Mouse (Mus musculus) neutrophil, adult 5-6 weeks (primary cell): Measurements from ENCODE around the gene Cgas. TPM values are rescaled to one million over a fixed set of nuclear protein-coding genes. Genes with fewer than 3 reads are reported as not detected.

Source experiments
- ATAC-seq: fragments of 151-379, 151-347 bp; 2 replicates; pipeline ENCODE4 v1.8.0; 2017; ENCODE audit warnings: mild to moderate bottlenecking, moderate TSS enrichment; ENCODE audit not compliant: insufficient number of reproducible peaks, poor library complexity, low FRiP score, severe bottlenecking; ENCODE audit errors: extremely low read depth
- total RNA-seq: library from RNA; stranded (forward); fragments of 200-1000 nt; gene quantifications from 2 replicates; pipeline ENCODE4 v1.2.3, GENCODE M21; 2017

The Cgas gene
- total RNA-seq, 1 experiment from 2014 or later = 2.2 TPM

DNA sequence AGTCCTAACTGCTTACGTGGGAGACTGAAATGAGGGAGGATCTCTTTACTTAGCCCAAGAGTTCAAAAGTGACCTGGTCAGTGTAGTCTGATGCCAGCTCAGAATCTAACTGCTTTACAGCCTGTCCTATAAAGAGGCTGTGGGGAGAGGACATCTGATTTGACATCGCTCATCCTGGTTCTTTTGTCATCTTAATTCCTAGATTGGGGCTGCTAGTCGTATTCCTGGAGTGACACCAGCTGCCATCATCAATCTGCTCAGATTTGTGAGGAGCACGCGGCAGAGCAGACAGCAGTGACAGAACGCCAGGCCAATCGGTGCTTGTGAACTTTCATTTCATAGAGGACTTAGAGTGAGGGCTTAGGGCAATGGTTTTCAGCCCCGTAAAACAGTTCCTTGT, 30.6 kb upstream of the Cgas start:
- no peak for ATAC-seq

DNA sequence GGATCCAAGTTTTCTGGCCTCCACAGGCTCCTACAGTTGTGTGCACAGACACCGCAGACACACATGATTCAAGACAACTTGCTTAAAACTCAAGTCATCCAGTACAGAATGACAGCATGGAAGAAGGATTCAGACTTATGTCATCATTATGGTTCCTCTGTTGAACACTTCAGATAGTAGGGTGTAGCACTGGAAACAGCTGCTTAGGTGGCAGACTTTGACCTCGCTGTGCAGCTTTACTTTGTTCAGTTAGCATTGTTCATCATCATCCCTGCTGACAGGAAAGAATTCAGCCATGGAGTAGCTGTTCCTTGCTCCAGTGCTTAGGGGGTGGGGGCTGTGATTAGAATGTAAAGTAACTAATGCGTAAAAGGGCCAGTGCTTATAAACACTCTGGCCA, 22.7 kb upstream of the Cgas start:
- ATAC-seq = no peak

DNA sequence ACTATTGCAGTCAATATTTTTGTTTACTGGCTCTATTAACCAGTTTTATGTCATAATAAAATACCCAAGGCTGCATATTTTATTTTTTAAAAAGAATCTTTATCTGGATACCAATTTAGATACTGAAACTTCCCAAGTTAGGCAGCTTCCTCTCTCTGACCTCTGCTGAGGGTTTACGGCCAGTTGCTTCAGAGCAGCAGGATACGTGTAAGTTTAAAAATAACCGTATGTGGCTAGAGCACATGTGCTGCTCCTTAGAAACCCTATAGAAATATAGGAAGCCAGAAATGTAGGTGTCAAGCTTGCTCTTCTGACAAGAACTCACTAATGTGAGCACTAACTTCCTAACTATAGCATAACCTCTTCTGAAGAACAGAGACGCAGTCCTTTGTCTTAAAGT, 20.3 kb upstream of the Cgas start:
- no peak for ATAC-seq

DNA sequence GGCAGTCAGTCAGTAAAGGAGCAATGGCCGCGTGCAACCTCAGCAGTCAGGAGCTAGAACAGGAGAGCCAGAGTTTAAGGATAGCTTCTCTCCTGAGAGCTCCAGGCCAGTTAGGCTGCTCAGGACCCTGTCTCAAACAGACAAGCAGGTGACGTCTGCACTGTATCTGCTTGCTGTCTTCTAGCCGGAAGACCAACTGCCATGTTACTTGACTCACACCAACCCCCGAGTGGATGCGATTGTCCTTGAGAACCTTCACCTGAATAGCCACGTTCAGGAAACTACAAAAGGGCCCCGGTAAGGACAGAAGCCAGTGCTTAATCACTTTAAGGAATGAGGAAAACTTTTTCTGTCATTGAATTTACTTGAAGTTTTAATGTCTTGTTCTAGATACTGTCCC, 14.0 kb upstream of the Cgas start:
- ATAC-seq = no peak

DNA sequence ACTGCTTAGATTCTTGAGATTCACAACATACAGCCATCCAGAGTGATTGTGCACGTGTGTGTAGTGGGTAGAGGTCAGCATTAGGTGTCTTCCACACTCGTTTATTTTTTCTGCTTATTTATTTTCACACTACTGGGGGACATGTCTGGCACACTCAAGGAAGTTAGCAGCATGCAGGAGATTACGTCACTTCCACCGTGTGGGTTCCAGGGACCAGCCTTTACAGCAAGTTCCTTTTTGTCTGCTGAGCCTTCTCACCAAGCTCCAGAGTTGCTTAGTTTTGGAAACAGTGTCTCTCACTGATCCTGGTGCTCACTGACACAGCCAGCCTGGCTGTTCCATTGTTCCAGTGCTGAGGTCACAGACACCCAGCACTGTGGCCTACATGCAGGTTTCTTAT, 8.3 kb upstream of the Cgas start:
- ATAC-seq = peak; percentile 36; the same call in 1 of the 2 replicates

DNA sequence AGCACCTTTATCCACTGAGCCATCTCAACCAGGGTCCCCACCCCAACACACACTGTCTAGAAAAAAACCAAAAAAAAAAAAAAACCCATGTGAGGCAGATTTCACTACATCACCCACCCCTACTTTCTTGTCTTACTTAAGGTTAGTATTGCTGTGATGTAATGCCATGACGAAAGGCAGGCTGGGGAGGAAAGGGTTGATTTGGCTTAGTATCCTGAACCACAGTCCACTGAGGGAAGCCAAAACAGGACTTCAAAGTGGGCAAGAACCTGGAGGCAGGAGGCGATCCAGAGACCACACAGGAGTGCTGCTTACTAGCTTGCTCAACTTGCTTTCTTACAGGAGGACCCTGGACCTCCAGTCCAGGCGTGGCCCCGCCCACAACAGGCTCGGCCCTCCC, 7.4 kb upstream of the Cgas start:
- ATAC-seq = no peak

DNA sequence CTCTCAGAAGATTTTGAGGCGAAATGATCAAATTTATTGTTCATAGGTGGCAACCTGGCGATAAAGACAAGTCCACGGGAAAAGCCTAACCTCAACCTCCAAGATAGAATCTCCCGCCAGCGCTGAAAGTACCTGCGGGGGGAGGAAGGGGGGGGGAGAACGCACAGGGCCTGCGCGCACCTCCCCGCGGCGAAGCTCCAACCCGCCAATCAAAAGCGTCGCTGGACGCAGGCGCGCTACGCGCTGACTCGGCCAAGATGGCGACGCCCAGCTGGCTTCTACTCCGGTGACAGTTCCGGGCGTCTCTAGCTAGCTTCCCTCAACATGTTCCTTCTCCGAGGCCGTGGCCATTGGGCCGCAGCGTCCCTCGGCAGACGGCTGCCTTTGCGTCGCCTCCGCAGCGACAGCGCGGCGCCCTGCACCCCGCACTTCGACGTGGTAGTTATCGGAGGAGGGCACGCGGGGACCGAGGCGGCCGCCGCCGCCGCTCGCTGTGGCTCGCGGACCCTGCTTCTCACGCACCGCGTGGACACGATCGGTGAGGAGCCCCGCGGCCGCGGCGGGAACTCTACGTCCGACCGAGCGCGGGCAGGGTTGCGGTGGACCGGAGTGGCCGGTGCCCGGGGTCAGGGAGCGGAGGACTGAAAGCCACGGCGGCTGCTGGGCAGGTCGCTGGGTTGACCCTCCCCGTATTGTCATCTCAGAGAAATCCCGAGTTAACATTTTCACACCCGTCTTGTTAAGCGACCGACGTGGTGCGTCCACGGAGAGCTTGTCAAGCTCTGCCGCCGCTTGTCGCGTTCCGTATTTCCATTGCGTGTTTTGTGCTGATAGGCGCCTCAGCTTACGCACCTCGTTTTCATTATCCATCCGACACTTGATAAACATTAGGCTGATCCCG, 5.2 kb upstream of the Cgas start, which contains the start of the genes Mto1 and Gm17324:
Gene Mto1, plus strand, starts transcription at position 236 of the 901 bp plus-strand sequence.
Gene Gm17324, minus strand, starts transcription at position 814 of the 901 bp plus-strand sequence.
- peak; percentile 77 for ATAC-seq

DNA sequence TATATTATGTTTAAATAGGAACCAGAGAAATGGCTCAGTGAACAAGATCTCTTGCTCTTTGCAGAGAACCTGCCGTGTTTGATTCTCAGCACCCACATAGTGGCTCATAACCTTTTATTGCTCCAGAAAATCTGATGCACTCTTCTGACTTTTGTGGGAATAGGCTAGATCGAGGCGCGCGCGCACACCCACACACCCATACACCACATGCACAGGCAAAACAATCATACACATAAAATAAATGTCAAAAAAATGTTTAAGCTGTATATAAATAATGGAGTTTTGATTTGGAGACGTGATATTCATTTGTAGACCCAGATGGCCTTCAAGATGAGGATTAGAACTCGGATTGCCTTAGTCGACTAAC, 4.6 kb upstream of the Cgas start:
- ATAC-seq = no peak

DNA sequence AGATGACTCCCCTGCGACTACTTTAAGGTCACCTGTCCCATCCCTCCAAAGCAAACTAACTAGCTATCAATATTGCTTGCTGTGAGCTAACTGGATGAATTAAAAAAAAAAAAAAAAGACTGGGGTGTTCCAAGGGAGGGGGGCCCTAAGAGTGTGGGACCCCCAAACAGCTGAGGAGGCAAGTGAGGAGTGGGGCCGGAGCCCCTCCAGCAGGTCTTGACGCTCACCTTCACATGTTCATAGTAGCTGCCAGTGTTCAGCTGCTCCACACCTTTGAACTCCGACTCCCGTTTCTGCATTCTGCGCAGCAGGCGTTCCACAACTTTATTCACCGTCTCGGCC, 829 bp downstream of the Cgas start:
- ATAC-seq = no peak

DNA sequence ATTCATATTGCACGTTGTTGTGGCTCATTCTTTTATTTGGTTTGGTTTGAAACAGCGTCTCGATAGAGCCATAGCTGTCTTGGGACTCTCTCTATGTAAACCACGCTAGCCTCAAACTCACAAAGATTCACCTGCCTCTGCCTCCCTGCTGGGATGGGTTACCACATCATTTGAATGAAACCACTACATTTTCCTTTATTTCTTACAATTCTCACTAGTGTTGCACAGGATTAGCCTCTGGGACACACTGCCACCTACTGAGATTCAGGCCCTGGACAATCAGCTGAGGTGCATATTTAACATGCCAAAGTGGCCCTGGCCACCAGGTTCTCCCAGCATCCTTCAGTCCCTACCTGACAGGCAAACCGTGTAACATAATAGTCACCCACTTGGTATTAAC, 3.6 kb downstream of the Cgas start:
- no peak for ATAC-seq

DNA sequence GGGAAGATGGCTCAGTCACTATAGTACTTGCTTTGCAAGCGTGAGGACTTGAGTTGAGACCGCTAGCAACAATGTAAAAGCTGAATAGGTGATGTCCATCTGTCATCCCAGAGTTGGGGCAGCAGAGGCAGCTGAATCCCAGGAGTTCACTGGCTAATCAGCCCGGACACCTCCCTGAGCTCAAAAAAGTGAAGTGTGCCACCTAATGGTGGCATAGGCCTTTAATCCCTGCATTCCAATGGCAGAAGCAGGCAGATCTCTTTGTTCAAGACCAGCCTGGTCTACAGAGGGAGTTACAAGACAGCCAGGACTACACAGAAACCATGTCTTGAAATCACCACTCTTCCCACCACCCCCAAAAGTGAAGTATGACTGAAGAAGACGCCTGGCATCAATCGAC, 10.6 kb downstream of the Cgas start:
- no peak for ATAC-seq

DNA sequence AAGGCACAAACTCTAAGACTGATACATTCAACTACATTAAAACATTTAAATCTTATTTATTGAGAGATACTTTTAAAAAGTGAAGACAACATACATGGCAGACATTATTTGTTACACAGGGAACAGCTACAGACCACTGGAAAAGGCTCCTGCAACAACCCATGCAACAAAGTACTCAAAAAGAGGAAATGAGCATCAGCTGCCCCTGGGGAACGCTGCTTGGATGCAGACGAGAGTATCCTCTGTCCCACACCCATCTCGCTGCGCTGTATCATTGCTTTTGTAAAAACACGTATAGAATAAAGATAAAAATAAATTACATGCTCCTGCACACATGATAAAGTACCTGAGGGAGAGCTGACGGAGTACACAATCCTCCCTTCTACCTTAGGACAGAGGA, 12.6 kb downstream of the Cgas start:
- peak; percentile 68; the same call in 1 of the 2 replicates for ATAC-seq

DNA sequence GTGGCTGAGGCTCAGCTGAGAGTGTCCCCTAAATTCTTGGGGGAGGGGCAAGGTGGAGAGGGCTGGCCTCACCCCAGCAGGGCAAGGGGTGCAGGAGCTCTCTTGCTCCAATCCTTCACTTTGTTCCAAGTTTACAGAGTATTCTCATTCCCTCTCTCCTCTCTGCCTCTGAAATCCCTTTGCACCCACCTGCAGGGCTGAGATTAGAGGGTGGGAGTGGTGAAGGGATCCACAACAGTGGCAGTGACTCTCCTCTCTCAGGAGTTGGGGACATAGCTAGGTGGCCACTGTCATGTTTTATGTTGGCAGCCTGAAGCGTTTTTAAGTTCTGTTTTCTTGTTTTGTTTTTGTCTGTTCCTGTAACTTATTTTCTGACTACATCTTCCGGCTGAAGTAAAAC, 13.5 kb downstream of the Cgas start:
- no peak for ATAC-seq

DNA sequence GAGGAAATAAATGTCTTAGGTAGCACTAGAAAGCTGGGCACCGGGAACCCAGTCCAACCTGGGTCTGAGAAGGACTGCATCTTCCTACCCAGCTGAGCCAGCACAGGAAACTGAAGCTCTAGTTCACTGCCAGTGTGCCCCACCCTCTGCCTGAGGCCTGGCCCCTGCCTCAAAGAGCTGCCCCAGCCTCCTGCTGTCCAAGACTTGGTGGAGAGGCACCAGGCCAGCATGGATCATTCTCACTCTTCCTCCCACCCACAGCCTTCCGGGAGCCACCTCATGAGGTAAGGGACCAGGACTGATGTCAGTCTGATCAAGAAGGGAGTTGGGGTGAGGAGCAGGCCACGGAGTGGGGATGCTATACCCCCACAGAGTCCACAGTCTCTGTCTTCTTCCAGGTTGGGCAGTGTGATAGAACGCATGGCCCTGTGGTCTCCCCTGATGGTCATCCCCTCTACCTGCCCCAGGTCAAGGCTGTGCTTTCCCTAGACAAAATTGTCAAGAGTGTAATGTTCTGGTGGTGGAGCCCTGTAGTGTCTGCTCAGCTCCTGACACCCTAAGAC, 14.1 kb downstream of the Cgas start:
- ATAC-seq = no peak

DNA sequence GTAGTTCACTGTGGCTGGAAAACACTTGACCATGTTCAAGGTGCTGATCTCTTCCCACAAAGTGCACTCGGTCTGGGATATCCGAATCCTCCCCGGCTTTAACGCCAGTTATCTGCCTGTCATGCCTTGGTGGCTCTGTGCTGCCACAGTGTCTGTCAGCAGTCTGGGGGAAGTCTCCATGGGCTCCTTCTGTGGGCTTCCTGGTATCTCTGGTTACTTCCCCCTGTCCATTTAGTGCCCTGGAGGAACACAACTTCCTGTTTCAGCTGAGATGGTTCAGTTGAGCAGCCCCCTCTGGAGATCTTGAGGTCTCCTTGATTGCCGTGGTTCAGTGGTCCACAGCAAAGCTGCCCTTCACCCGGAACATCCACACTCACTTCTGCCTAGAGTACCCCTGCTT, 14.9 kb downstream of the Cgas start:
- peak; percentile 60 for ATAC-seq

DNA sequence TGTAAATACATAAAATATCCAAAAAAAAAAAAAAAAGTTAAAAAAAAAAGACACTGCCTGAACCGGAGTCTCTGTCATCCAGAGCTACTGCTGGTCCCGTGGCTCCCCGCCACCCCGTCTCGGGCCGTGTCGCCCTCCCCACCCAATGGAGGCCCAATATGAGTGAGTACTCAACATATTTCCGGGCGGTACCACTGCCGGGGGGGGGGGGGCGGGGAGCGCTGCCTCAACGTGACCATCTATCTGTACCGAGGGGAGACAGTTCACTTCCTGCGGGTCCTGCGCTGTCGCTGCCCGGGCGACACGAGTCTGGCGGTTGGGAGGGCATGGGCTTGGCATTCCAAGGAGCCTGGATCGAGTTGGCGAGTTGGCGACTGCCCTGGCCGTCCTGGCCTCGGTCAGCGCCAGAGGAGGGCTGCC, 15.7 kb downstream of the Cgas start:
- peak; percentile 47; the same call in 1 of the 2 replicates for ATAC-seq

DNA sequence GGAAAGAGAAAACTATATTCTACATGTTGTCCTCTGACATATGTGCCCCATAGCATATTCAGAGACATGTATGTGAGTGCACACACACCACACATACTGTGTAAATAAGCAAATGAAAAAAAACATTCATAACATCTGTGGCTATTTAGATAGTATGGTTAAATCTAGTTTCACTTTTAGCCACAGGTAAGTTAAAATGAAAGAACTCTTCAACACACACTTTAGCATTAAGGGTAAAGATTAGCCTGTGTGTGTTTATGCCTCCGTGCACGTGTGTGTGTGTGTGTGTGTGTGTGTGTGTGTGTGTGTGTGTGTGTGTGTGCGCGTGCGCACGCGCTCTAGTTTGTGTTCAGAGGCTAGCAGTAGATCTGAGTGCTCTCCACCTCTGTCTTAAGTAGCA, 41.4 kb downstream of the Cgas start:
- ATAC-seq = no peak

DNA sequence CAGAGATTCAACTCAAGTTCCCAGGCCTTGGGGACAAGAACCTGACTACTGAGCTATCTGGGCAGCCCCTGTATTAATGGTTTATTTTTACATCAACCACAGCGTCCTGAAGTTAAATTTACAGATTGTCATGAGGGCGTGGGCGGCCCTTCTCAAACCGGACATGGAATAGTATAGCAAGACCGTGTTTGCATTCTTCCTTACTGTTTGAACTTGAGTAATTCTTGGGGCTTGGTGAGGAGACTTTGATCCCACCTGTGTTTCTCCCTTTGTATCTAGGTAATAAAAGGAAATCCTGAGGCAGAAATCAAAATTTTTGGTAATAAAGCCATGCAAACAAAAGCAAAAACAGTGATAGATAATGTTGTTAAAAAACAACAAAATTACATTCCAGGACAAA, 42.5 kb downstream of the Cgas start:
- ATAC-seq = no peak

DNA sequence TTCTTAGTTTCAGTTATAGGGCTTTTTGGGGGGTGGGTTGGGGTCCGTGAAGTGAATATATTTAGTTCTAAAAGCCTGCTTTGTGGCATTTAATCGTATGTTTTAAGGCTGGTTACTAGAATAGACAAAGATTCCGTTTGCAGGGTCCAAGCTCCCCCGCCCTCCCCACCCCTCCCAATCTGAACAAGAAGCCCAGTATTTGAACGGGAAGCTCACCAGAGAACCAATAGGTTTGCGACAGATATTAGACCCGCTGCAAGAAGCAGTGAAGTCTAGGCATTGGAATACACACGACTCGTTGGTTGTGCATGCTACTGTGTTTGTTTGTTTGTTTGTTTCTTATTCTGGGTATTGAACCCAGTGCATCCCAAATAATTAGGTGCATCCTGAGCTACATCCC, 46.5 kb downstream of the Cgas start:
- no peak for ATAC-seq

DNA sequence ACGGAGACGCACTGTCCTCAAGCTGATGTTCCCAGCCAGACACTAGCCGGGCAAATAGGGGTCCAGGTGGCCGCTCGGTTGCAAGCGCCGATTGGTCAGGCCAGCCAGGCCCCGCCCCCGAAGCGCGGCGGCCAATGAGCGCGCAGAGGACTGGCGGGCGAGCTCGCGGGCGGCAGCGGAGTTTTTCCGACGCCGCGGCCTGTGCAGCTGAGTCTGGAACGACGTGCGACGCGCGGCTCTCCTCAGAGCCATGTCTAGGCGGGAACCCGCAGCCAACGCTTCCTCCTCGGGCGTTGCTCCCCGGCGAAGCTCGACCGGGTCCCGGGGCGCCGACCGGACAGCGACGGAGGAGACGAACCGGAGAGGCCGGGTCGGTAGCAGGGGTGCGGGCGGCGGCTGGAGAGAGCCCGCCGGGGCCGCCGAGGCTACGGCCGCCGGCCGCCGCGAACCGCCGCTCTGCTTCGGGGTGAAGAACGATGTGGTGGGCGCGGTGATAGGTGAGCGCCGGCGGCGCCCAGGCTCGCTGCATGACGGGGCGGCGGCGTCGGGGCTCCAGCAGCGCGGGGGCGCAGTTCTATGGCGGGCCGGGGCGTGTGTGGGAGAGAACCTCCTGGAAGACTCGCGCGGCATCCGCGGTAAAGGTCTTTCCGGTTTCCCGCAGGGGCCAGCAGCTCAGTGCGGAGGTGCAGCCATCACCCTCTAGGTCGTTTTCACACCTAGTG, 47.2 kb downstream of the Cgas start, which contains the start of gene Ddx43:
Gene Ddx43, plus strand, starts transcription at position 148 of the 722 bp plus-strand sequence.
- 0 out of 2 replicates have a peak, but pooled peaks have one; percentile 3 for ATAC-seq
